Mouse (Mus musculus) 3134 (cell line): ENCODE measurements around the gene Gm6217.
"Not testable (repeated sequence)": the region's sequence is repeated elsewhere in the genome, so short reads cannot be mapped to it uniquely, and the experiment has no call there.

Source experiments
- DNase-seq: peaks from one replicate; pipeline ENCODE4 v3.0.0-alpha.2; 2011; ENCODE audit warnings: low spot score; ENCODE audit not compliant: insufficient read length; ENCODE audit errors: extremely low read depth

Gm6217 gene

GRCm38 (mm10) chr1:82931326-82931725 lies at the start of gene Gm6217:
Gene Gm6217 (minus strand): TSS chr1:82931399.
- DNase-seq, result not testable (repeated sequence)

DNA sequence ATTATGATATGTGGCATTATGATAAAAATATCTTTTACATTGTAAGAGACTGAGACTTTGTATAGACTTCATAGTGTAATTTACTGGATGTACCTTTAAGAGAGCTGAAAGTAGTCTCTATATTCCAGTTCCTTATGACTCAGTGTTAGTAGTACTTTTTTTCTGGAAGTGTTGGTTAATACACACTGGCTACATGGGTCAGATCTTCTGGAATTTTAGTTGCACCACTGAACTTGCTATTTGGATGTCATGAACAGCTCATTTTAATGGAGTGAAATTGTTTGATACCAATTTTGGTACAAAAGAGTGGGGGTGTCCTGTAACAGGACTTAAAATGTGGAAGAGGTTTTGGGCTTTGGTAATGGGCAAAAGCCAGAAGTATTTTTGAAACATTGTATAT lies 46.6 kb upstream of the Gm6217 start:
- DNase-seq, result no peak

GRCm38 (mm10) chr1:82975750-82976149 lies 44.6 kb upstream of the Gm6217 start:
- peak; percentile 12 for DNase-seq

GRCm38 (mm10) chr1:82974342-82974741 lies 43.1 kb upstream of the Gm6217 start:
- no peak for DNase-seq

- DNase-seq, result no peak
Measured at GRCm38 (mm10) chr1:82973901-82974300, 42.7 kb upstream of the Gm6217 start.

GRCm38 (mm10) chr1:82973244-82973643 lies 42.0 kb upstream of the Gm6217 start:
- no peak for DNase-seq

GRCm38 (mm10) chr1:82972046-82972445 lies 40.8 kb upstream of the Gm6217 start:
- peak; percentile 11 for DNase-seq

DNA sequence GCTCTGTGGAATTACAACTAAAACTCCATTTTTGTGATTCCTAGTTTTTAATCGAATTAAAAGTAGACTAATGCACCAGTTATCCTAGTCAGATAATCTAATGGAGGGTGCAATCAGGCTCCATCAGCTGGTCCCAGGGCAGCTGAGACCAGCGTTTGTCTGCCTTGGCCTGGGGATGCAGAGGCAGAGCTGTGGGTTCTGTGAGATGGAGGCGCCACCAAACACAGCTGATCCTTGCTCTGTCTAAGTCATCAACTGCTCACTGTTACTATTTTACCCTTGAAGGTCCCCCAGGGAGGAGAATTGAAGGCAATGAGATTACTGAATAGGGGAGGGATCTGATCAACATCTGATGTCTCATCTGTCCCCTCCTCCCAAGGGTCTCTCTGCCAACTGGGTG lies 35.2 kb upstream of the Gm6217 start:
- DNase-seq, result no peak

DNA sequence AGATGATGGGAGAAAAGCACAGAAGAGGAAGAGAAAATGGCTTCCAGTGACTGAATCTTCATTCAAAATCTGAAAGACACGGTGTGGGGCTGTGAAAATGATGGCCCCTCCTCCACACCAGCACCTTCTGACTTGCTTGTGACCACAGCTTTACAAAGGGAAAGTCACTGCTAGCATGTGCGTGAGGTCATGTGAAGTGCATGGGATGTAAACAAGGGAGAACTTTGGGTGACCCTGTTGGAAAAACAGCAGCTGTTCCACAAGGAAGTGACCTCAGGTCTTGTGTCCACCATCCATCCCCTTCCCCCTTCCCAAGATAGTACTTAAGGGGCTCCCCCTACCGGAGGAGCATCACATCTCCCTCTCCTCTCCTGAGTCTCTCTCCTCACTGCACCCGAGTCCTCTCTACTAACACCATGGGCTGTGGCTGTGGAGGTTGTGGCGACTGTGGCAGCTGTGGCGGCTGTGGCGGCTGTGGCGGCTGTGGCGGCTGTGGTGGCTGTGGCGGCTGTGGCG lies 28.7 kb upstream of the Gm6217 start, which contains the start of gene Gm47955:
Gene Gm47955 (plus strand): TSS at position 417 of the 516 bp plus-strand sequence.
- DNase-seq, result no peak

DNA sequence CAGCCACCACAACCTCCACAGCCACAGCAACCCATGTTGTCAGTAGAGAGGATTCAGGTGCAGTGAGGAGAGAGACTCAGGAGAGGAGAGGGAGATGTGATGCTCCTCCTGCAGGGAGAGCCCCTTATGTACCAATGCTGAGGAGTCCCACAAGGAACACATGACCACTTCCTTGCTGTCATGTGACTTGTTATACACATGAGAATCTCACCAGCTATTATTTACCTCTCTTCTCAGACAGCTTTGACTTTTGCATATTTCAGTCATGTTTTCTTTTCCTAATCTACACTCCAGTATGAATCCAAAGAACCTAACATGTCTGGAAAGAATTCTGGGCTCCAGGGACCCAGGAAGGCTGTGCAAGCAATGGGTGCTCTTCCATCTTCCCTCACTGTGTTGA lies 24.7 kb upstream of the Gm6217 start, which contains the start of gene Gm7544:
Gene Gm7544 (minus strand): TSS at position 101 of the 400 bp plus-strand sequence.
- DNase-seq, result not testable (repeated sequence)

DNA sequence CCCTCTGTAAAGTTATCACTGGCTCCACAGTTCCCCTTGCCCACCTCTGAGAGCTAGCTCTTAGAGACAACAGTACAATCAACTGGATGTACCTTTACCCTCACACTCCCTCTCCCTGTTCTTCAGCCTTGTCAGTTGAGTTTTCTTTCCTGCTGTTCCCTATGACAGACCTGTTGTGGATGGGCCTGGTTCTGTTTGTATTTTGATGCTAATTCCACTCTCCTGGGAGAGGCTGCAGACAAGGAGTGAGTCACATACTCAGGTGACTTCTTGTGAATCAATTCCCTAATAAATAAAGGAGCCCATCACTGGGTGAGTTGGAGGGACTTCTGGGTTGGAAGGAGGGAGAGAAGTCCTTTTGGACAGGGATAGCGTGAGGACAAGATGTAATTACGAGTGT lies 17.4 kb upstream of the Gm6217 start:
- no peak for DNase-seq

- DNase-seq, result not testable (repeated sequence)
Measured at GRCm38 (mm10) chr1:82946029-82946428, 14.8 kb upstream of the Gm6217 start.

GRCm38 (mm10) chr1:82943295-82943694 lies 12.1 kb upstream of the Gm6217 start, which contains the start of gene A030003K21Rik:
Gene A030003K21Rik (minus strand): TSS chr1:82943388.
- not testable (repeated sequence) for DNase-seq

DNA sequence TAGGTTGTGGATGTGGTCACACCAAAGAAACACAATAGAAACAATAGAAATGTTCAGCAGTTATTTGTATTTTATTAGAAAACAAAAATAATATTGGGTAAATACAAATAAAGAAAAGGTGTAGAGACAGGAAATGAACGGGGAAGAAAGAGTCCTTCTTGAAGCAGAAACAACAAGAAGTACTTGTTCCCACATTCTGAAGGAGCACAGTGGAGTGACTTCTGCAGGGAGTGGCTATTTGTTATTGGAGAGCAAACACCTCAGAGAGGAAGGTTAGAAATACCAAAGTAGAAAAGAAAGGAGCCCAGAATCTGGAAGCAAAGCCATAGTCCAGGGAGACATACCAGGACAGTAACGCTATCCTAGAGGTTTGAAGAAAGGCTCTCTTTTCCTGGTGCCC lies 11.3 kb upstream of the Gm6217 start:
- not testable (repeated sequence) for DNase-seq

GRCm38 (mm10) chr1:82938666-82939065 lies 7.5 kb upstream of the Gm6217 start:
- no peak for DNase-seq

GRCm38 (mm10) chr1:82930558-82930957 lies 641 bp downstream of the Gm6217 start:
- DNase-seq, result not testable (repeated sequence)

DNA sequence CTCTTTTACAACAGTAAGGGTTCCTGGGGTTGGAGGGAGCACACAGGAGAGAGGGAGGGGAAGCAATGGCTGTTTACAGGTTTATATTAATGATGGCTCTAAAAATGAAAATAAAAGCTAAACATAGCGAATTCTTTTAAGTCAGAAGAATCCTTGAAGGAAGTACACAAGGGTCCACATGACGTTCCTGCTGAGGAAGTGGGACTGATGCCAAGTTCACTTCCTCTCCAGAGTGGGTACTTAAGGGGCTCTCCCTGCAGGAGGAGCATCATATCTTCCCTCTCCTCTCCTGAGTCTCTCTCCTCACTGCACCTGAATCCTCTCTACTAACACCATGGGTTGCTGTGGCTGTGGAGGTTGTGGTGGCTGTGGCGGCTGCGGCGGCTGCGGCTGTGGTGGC lies 6.5 kb downstream of the Gm6217 start, which contains the start of gene A030014E15Rik:
Gene A030014E15Rik (plus strand): TSS at position 268 of the 400 bp plus-strand sequence.
- DNase-seq, result no peak

GRCm38 (mm10) chr1:82913434-82913833 lies 17.8 kb downstream of the Gm6217 start:
- peak; percentile 33 for DNase-seq

GRCm38 (mm10) chr1:82913025-82913424 lies 18.2 kb downstream of the Gm6217 start, which contains the start of gene A030005L19Rik:
Gene A030005L19Rik (plus strand): TSS chr1:82913325.
- DNase-seq, result no peak

GRCm38 (mm10) chr1:82905886-82906285 lies 25.3 kb downstream of the Gm6217 start:
- no peak for DNase-seq

- DNase-seq, result no peak
Measured at GRCm38 (mm10) chr1:82901201-82901600, 30.0 kb downstream of the Gm6217 start.

- DNase-seq, result no peak
Measured at GRCm38 (mm10) chr1:82900567-82900966, 30.6 kb downstream of the Gm6217 start.

GRCm38 (mm10) chr1:82893269-82893668 lies 37.9 kb downstream of the Gm6217 start:
- no peak for DNase-seq
